Mouse (Mus musculus): Measurements from ENCODE around the gene Dap. TPM values are rescaled to one million over a fixed set of nuclear protein-coding genes. Genes with fewer than 3 reads are reported as not detected.

Gene Dap
- polyA plus RNA-seq, 1 experiment from 2014 or later, result 114 TPM

- H3K9me3 ChIP-seq (replicated peaks; ENCODE audit: control insufficient read depth, low read length), result no peaks in the 10 kb centered on the region
- WGBS, result 60% methylated on average over 6 of the region's 6 CpGs
- no peak for ATAC-seq (ENCODE audit: insufficient read depth, low FRiP score)
- peaks cover 11% of the 10 kb centered on the region; the same call in 1 of the 2 replicates for H3K4me1 ChIP-seq (ENCODE audit: control insufficient read depth, insufficient read depth, low read length)
- no peak overlapping the region for H3K4me2 ChIP-seq (ENCODE audit: low read depth, low read length)
- no peak overlapping the region for H3K27ac ChIP-seq (ENCODE audit: low read length)
- H3K27me3 ChIP-seq (ENCODE audit: control insufficient read depth, insufficient read depth, low read length), result peaks cover 17% of the 10 kb centered on the region
- H3K36me3 ChIP-seq (ENCODE audit: control insufficient read depth, insufficient read depth, low read length), result no peaks in the 10 kb centered on the region
- no peak overlapping the region for H3K9ac ChIP-seq (ENCODE audit: low read length)
- H3K4me3 ChIP-seq (replicated peaks; ENCODE audit: low read length), result no peak overlapping the region
Observed at GRCm38 (mm10) chr15:31299258-31299917, 75.3 kb downstream of the Dap start.

- Histone ChIP-seq H3K36me3 (ENCODE audit: control insufficient read depth, insufficient read depth, low read length) (no peaks in the 10 kb centered on the region), H3K27ac (ENCODE audit: low read length) (no peak overlapping the region), H3K9me3 (replicated peaks; ENCODE audit: control insufficient read depth, low read length) (no peaks in the 10 kb centered on the region), H3K4me2 (ENCODE audit: low read depth, low read length) (0 out of 2 replicates have a peak overlapping the region, but pooled peaks have one; percentile 27), H3K27me3 (ENCODE audit: control insufficient read depth, insufficient read depth, low read length) (peaks cover under 1% of the 10 kb centered on the region; the same call in 1 of the 2 replicates), H3K4me3 (replicated peaks; ENCODE audit: low read length) (no peak overlapping the region), H3K9ac (ENCODE audit: low read length) (no peak overlapping the region), H3K4me1 (ENCODE audit: control insufficient read depth, insufficient read depth, low read length) (peaks cover 10% of the 10 kb centered on the region; the same call in 1 of the 2 replicates)
- ATAC-seq (ENCODE audit: insufficient read depth, low FRiP score), result no peak
- 32% methylated on average over 12 of the region's 12 CpGs for WGBS
Observed at GRCm38 (mm10) chr15:31302293-31302990, 78.3 kb downstream of the Dap start.

GRCm38 (mm10) chr15:31304302-31304701 lies 80.2 kb downstream of the Dap start:
- Histone ChIP-seq H3K27me3 (ENCODE audit: control insufficient read depth, insufficient read depth, low read length) (no peaks in the 10 kb centered on the region), H3K9me3 (replicated peaks; ENCODE audit: control insufficient read depth, low read length) (no peaks in the 10 kb centered on the region), H3K4me1 (ENCODE audit: control insufficient read depth, insufficient read depth, low read length) (peaks cover 7% of the 10 kb centered on the region; the same call in 1 of the 2 replicates), H3K4me2 (ENCODE audit: low read depth, low read length) (no peak overlapping the region), H3K4me3 (replicated peaks; ENCODE audit: low read length) (no peak overlapping the region), H3K9ac (ENCODE audit: low read length) (no peak overlapping the region), H3K27ac (ENCODE audit: low read length) (no peak overlapping the region), H3K36me3 (ENCODE audit: control insufficient read depth, insufficient read depth, low read length) (no peaks in the 10 kb centered on the region)
- 82% methylated on average over 3 of the region's 3 CpGs for WGBS
- ATAC-seq (ENCODE audit: insufficient read depth, low FRiP score), result no peak

DNA sequence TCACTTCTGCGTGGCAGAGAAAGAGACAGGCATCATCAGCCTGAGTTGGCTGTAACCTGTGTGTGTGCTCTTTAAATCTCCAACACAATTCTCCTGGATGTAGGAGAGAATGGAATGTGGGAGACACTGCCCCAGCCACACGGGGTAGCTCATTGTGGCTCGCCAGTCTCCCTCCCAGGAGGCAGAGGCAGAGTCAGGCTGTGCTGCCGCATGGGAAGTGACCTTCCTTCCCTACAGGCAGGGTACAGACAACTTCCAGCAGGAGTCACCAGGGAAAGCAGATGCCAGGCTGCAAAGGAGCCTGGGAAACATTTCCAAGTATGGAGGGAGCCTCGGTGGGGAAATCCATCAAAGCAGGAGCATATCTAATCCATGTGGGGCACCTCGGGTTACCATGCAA lies 81.1 kb downstream of the Dap start:
- ATAC-seq (ENCODE audit: insufficient read depth, low FRiP score), result no peak
- 47% methylated on average over 6 of the region's 6 CpGs for WGBS
- H3K27me3 ChIP-seq (ENCODE audit: control insufficient read depth, insufficient read depth, low read length), result no peaks in the 10 kb centered on the region
- H3K4me3 ChIP-seq (replicated peaks; ENCODE audit: low read length), result no peak overlapping the region
- H3K4me2 ChIP-seq (ENCODE audit: low read depth, low read length), result no peak overlapping the region
- H3K27ac ChIP-seq (ENCODE audit: low read length), result no peak overlapping the region
- no peaks in the 10 kb centered on the region for H3K36me3 ChIP-seq (ENCODE audit: control insufficient read depth, insufficient read depth, low read length)
- H3K4me1 ChIP-seq (ENCODE audit: control insufficient read depth, insufficient read depth, low read length), result peaks cover 7% of the 10 kb centered on the region; the same call in 1 of the 2 replicates
- H3K9me3 ChIP-seq (replicated peaks; ENCODE audit: control insufficient read depth, low read length), result no peaks in the 10 kb centered on the region
- H3K9ac ChIP-seq (ENCODE audit: low read length), result no peak overlapping the region

DNA sequence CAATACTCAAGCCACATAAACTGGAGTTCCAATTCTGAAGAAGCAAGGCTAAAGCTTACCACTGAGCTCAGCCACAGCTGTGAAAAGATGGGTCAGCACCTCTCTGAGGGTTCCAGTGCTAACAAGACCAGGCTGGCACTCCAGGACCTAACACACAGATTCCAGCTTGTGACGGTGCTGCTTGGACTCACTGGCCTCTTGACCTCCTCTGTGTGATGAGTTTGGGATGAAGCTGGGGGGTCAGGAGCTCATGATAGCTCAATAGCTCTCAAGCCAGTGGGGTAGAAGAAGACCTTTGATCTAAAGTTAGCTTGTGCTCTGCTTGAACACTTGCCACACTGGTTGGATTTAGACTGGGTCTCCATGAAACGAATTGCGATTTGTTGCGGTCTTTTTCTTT lies 82.6 kb downstream of the Dap start:
- Histone ChIP-seq H3K4me1 (ENCODE audit: control insufficient read depth, insufficient read depth, low read length) (peaks cover 7% of the 10 kb centered on the region; the same call in 1 of the 2 replicates), H3K4me2 (ENCODE audit: low read depth, low read length) (no peak overlapping the region), H3K36me3 (ENCODE audit: control insufficient read depth, insufficient read depth, low read length) (no peaks in the 10 kb centered on the region), H3K27me3 (ENCODE audit: control insufficient read depth, insufficient read depth, low read length) (no peaks in the 10 kb centered on the region), H3K4me3 (replicated peaks; ENCODE audit: low read length) (no peak overlapping the region), H3K9me3 (replicated peaks; ENCODE audit: control insufficient read depth, low read length) (no peaks in the 10 kb centered on the region), H3K27ac (ENCODE audit: low read length) (no peak overlapping the region), H3K9ac (ENCODE audit: low read length) (no peak overlapping the region)
- no peak for ATAC-seq (ENCODE audit: insufficient read depth, low FRiP score)
- WGBS, result 88% methylated on average over 4 of the region's 4 CpGs

- 68% methylated on average over 15 of the region's 15 CpGs for WGBS
- no peak for ATAC-seq (ENCODE audit: insufficient read depth, low FRiP score)
- Histone ChIP-seq H3K4me3 (replicated peaks; ENCODE audit: low read length) (no peak overlapping the region), H3K4me1 (ENCODE audit: control insufficient read depth, insufficient read depth, low read length) (no peaks in the 10 kb centered on the region), H3K4me2 (ENCODE audit: low read depth, low read length) (no peak overlapping the region), H3K36me3 (ENCODE audit: control insufficient read depth, insufficient read depth, low read length) (no peaks in the 10 kb centered on the region), H3K9ac (ENCODE audit: low read length) (no peak overlapping the region), H3K27ac (ENCODE audit: low read length) (no peak overlapping the region), H3K9me3 (replicated peaks; ENCODE audit: control insufficient read depth, low read length) (no peaks in the 10 kb centered on the region), H3K27me3 (ENCODE audit: control insufficient read depth, insufficient read depth, low read length) (no peaks in the 10 kb centered on the region)
Observed at GRCm38 (mm10) chr15:31309526-31309925, 85.4 kb downstream of the Dap start.

GRCm38 (mm10) chr15:31312001-31312400 lies 87.9 kb downstream of the Dap start:
- Histone ChIP-seq H3K9me3 (replicated peaks; ENCODE audit: control insufficient read depth, low read length) (no peaks in the 10 kb centered on the region), H3K27ac (ENCODE audit: low read length) (no peak overlapping the region), H3K36me3 (ENCODE audit: control insufficient read depth, insufficient read depth, low read length) (no peaks in the 10 kb centered on the region), H3K4me3 (replicated peaks; ENCODE audit: low read length) (no peak overlapping the region), H3K4me1 (ENCODE audit: control insufficient read depth, insufficient read depth, low read length) (no peaks in the 10 kb centered on the region), H3K9ac (ENCODE audit: low read length) (no peak overlapping the region), H3K27me3 (ENCODE audit: control insufficient read depth, insufficient read depth, low read length) (no peaks in the 10 kb centered on the region), H3K4me2 (ENCODE audit: low read depth, low read length) (no peak overlapping the region)
- 74% methylated on average over 2 of the region's 2 CpGs for WGBS
- no peak for ATAC-seq (ENCODE audit: insufficient read depth, low FRiP score)

DNA sequence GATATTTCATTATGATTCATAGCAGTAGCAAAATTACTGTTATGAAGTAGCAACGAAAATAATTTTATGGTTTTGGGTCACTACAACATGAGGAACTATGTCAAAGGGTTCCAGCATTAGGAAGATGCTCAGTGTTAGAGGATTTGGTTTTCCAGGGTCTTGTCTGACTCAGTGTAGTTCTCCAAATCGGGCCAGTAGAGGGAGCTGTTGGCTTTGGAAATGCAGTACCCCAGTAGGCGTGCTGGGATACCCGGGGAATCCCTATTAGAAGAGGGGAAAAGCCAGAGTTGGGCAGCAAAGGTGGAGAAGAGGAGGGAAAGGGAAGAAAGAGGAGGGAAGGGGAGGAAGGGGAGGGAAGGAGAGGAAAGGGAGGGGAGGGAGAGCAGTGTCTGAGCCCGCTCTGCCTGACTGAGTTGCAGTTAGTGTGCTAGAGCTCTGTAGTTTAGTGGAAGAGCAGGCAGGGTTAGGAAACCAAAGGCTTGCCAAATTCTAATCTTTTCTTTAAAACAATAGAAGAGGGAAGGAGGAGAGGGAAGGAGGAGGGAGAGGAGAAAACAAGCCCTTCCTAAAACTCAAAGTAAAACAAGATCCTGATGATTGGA lies 91.6 kb downstream of the Dap start:
- H3K9ac ChIP-seq (ENCODE audit: low read length), result no peak overlapping the region
- H3K27me3 ChIP-seq (ENCODE audit: control insufficient read depth, insufficient read depth, low read length), result no peaks in the 10 kb centered on the region
- 0 out of 2 replicates have a peak, but pooled peaks cover 4% of the 10 kb centered on the region for H3K4me1 ChIP-seq (ENCODE audit: control insufficient read depth, insufficient read depth, low read length)
- no peak overlapping the region for H3K4me2 ChIP-seq (ENCODE audit: low read depth, low read length)
- no peaks in the 10 kb centered on the region for H3K36me3 ChIP-seq (ENCODE audit: control insufficient read depth, insufficient read depth, low read length)
- H3K4me3 ChIP-seq (replicated peaks; ENCODE audit: low read length), result no peak overlapping the region
- H3K9me3 ChIP-seq (replicated peaks; ENCODE audit: control insufficient read depth, low read length), result no peaks in the 10 kb centered on the region
- WGBS, result 8% methylated on average over 5 of the region's 5 CpGs
- no peak overlapping the region for H3K27ac ChIP-seq (ENCODE audit: low read length)
- peak; percentile 73; the same call in 1 of the 2 replicates for ATAC-seq (ENCODE audit: insufficient read depth, low FRiP score)

Measured in stomach, embryonic 16.5 days (tissue).